Mouse (Mus musculus) G1E (cell line): ENCODE data around the gene Irs3. TPM values are rescaled to one million over a fixed set of nuclear protein-coding genes. Genes with fewer than 3 reads are reported as not detected.

ENCODE experiments used
- ATAC-seq: 2 replicates; pipeline ENCODE4 v1.8.0; 2016; ENCODE audit warnings: mild to moderate bottlenecking; ENCODE audit not compliant: insufficient number of reproducible peaks, poor library complexity, low FRiP score, severe bottlenecking; ENCODE audit errors: extremely low read depth
- DNase-seq: peaks from one replicate; pipeline ENCODE4 v3.0.0; 2012; ENCODE audit warnings: low spot score
- H3K27me3 ChIP-seq: 2 replicates; pipeline ENCODE4 v1.6.1; 2012; ENCODE audit warnings: mild to moderate bottlenecking, low read length, inconsistent platforms; ENCODE audit not compliant: insufficient read depth
- H3K36me3 ChIP-seq: replicated peaks from 2 replicates; pipeline ENCODE3; 2012; ENCODE audit warnings: mild to moderate bottlenecking, inconsistent platforms
- H3K4me1 ChIP-seq: 2 replicates; pipeline ENCODE4 v1.6.1; 2012; ENCODE audit warnings: low read depth, low read length, inconsistent platforms, mixed read lengths; ENCODE audit not compliant: insufficient read depth
- H3K4me3 ChIP-seq: 2 replicates; pipeline ENCODE4 v1.5.1; 2012; ENCODE audit warnings: low read depth, mild to moderate bottlenecking, inconsistent platforms, low read length, moderate library complexity, mixed read lengths
- H3K9me3 ChIP-seq: replicated peaks from 2 replicates; pipeline ENCODE4 v1.6.1; 2012; ENCODE audit warnings: inconsistent platforms
- CTCF ChIP-seq: IDR thresholded peaks from 2 replicates; pipeline ENCODE4 v1.5.1; 2012; ENCODE audit warnings: low read depth, low read length, inconsistent platforms, mixed read lengths
- GATA1 ChIP-seq: IDR thresholded peaks from 2 replicates; pipeline ENCODE4 v1.6.1; 2012; ENCODE audit warnings: borderline replicate concordance, low read length, inconsistent platforms, mixed read lengths
- GATA2 ChIP-seq: IDR thresholded peaks from 2 replicates; pipeline ENCODE4 v1.6.1; 2012; ENCODE audit warnings: low read depth, low read length, inconsistent platforms, borderline replicate concordance
- POLR2AphosphoS5 ChIP-seq: IDR thresholded peaks from 2 replicates; pipeline ENCODE4 v1.6.1; 2012; ENCODE audit warnings: low read depth, low read length, inconsistent platforms; ENCODE audit not compliant: insufficient replicate concordance
- TAL1 ChIP-seq: conservative IDR thresholded peaks from 2 replicates; pipeline ENCODE4 v1.6.1; 2012; ENCODE audit warnings: low read depth, low read length, inconsistent platforms, mixed read lengths
- polyA plus RNA-seq: library from polyadenylated mRNA; stranded (reverse); fragments of >175 nt; gene quantifications from 2 replicates; pipeline ENCODE4 v1.2.3, GENCODE M21; 2012
- total RNA-seq, 2 experiments: library from RNA; stranded (forward) in 1 of 2; stranded (reverse) in 1 of 2; fragments of 200-1000 nt in 1 of 2; fragments of >200 nt in 1 of 2; fragmentation: Nextera tagmentation in 1 of 2; gene quantifications; 2 replicates each; pipeline ENCODE4 v1.2.3; 2014 to 2017

Gene Irs3
- total and polyA plus RNA-seq, 3 experiments, result 0.11 TPM; not detected in 2

DNA sequence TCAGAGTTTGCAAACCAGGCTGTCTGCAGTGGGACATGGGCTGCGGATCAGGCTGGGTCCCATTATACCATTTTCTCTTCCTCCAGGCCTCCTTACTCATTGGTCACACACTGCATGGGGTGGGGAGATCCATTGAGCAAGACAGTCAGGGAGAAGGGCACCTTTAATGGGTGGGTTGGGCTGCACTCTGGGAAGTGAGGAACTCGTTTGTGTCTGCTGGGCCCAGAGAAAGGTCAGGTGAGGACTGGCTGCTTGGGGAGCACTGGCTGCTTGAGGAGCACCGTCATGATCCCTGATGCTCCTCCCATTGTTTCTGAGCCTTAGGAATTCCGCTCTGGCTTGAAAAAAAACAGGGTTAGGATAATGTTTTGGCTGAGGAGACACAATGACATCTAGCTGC, 2.6 kb downstream of the Irs3 start:
- Histone ChIP-seq H3K4me1 (peaks cover 75% of the 10 kb centered on the region), H3K36me3 (peaks cover 60% of the 10 kb centered on the region), H3K4me3 (no peak overlapping the region), H3K27me3 (peaks cover 3% of the 10 kb centered on the region; the same call in 1 of the 2 replicates), H3K9me3 (peaks cover 4% of the 10 kb centered on the region; the same call in 1 of the 2 replicates)
- DNase-seq, result no peak
- ATAC-seq, result no peak
- TF ChIP-seq TAL1 (no peak), CTCF (no peak), POLR2AphosphoS5 (no peak), GATA1 (no peak), GATA2 (no peak)

DNA sequence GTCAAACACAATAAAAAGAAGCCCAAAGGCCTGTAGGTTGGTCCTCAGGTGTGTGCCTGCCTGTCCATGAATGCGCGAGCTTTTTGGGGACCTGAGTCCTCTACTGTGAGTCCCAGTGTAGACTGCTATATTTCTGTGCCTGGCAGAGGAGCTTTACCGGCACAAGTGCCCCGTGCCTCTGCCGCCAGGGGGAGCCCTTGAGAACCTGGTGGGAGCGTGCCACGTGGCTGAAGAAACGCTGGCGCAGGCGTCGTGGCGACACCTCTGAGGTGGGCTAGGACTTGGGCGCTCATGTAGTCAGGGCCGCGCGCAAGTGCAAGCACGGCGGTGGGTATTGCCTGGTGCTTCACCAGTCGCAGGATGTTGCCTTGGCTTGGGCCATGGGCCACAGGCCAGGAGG, 4.5 kb downstream of the Irs3 start, which contains the start of gene Sap25:
Gene Sap25, plus strand, starts transcription at position 281 of the 400 bp plus-strand sequence.
- no peak for TF ChIP-seq GATA2
- TF ChIP-seq CTCF, result peak; percentile 63
- TF ChIP-seq POLR2AphosphoS5, result no peak
- TF ChIP-seq TAL1, result no peak
- TF ChIP-seq GATA1, result no peak
- Histone ChIP-seq H3K27me3 (peaks cover 3% of the 10 kb centered on the region; the same call in 1 of the 2 replicates), H3K4me1 (peaks cover 60% of the 10 kb centered on the region), H3K36me3 (peaks cover 78% of the 10 kb centered on the region), H3K4me3 (peak within 1 kb of the TSS; percentile 20; the same call in 1 of the 2 replicates), H3K9me3 (peaks cover 4% of the 10 kb centered on the region; the same call in 1 of the 2 replicates)
- DNase-seq (peak; percentile 47), ATAC-seq (no peak)

DNA sequence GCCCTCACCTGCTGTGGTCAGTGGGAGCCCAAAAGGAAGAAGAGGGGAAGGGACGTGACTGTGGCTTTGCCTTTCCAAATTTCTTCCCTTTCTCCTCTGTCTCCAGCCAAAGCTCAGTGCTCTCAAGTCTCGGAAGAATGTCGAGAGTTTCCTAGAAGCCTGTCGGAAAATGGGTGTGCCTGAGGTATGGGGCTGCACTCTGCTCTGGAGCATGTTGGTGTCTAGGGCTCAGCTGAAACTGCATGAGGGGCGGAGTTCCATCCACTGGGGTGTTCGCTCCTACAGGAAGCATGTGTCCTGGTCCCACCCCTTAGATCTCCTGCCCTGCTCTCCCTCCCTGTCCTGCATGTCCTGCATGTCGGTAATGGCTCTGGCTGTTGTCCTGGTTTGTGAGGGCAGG, 6.0 kb downstream of the Irs3 start:
- DNase-seq (no peak), ATAC-seq (no peak)
- H3K9me3 ChIP-seq, result no peaks in the 10 kb centered on the region
- no peak overlapping the region for H3K4me3 ChIP-seq
- peaks cover 48% of the 10 kb centered on the region for H3K4me1 ChIP-seq
- TF ChIP-seq GATA2 (no peak), POLR2AphosphoS5 (no peak), TAL1 (no peak), GATA1 (no peak), CTCF (no peak)
- no peaks in the 10 kb centered on the region; the same call in 1 of the 2 replicates for H3K27me3 ChIP-seq
- H3K36me3 ChIP-seq, result peaks cover 89% of the 10 kb centered on the region

GRCm38 (mm10) chr5:137633397-137634084, 12.0 kb downstream of the Irs3 start:
- TF ChIP-seq GATA2, result no peak
- TF ChIP-seq CTCF, result no peak
- no peak for TF ChIP-seq POLR2AphosphoS5
- TF ChIP-seq GATA1, result no peak
- TF ChIP-seq TAL1, result no peak
- H3K4me1 ChIP-seq, result peaks cover 43% of the 10 kb centered on the region
- H3K27me3 ChIP-seq, result no peaks in the 10 kb centered on the region
- DNase-seq (no peak), ATAC-seq (no peak)
- H3K4me3 ChIP-seq, result no peak overlapping the region
- peaks cover 81% of the 10 kb centered on the region for H3K36me3 ChIP-seq
- no peaks in the 10 kb centered on the region for H3K9me3 ChIP-seq

- DNase-seq (no peak), ATAC-seq (no peak)
- TF ChIP-seq CTCF (no peak), GATA1 (no peak)
- H3K9me3 ChIP-seq, result no peaks in the 10 kb centered on the region
- H3K27me3 ChIP-seq, result no peaks in the 10 kb centered on the region
- peak overlapping the region; percentile 88; the same call in 1 of the 2 replicates for H3K4me3 ChIP-seq
- peaks cover 53% of the 10 kb centered on the region for H3K4me1 ChIP-seq
- peaks cover 62% of the 10 kb centered on the region for H3K36me3 ChIP-seq
Observed at GRCm38 (mm10) chr5:137631591-137631990, 13.9 kb downstream of the Irs3 start.

- Histone ChIP-seq H3K27me3 (no peaks in the 10 kb centered on the region), H3K36me3 (peaks cover 58% of the 10 kb centered on the region), H3K4me1 (peaks cover 53% of the 10 kb centered on the region), H3K4me3 (peak overlapping the region; percentile 88; the same call in 1 of the 2 replicates), H3K9me3 (no peaks in the 10 kb centered on the region)
- ATAC-seq (peak; percentile 51), DNase-seq (peak; percentile 83)
- TF ChIP-seq POLR2AphosphoS5 (no peak), TAL1 (no peak), GATA1 (no peak), CTCF (no peak)
Observed at GRCm38 (mm10) chr5:137631171-137631570, 14.3 kb downstream of the Irs3 start.
